Mouse (Mus musculus) heart, embryonic 10.5 days (tissue): Measurements from ENCODE around the gene Prdx1. TPM values are rescaled to one million over a fixed set of nuclear protein-coding genes. Genes with fewer than 3 reads are reported as not detected.
"Not testable (repeated sequence)": the region's sequence is repeated elsewhere in the genome, so short reads cannot be mapped to it uniquely, and the experiment has no call there.

Experiments
- DNase-seq: peaks from one replicate; pipeline ENCODE4 v3.0.0-alpha.2; 2017; ENCODE audit warnings: low spot score
- H3K27ac ChIP-seq: fragments of 300-500 bp; sonication (generic); 2 replicates; pipeline ENCODE4 v1.5.1; 2016; ENCODE audit warnings: mild to moderate bottlenecking
- H3K27me3 ChIP-seq: fragments of 300-500 bp; sonication (generic); 2 replicates; pipeline ENCODE4 v1.6.1; 2016; ENCODE audit warnings: mild to moderate bottlenecking; ENCODE audit not compliant: poor library complexity, insufficient read depth, severe bottlenecking
- H3K36me3 ChIP-seq: fragments of 300-500 bp; sonication (generic); 2 replicates; pipeline ENCODE4 v1.6.1; 2016; ENCODE audit warnings: mild to moderate bottlenecking, moderate library complexity
- H3K4me1 ChIP-seq: fragments of 300-500 bp; sonication (generic); 2 replicates; pipeline ENCODE4 v1.6.1; 2016; ENCODE audit warnings: mild to moderate bottlenecking
- H3K4me3 ChIP-seq: fragments of 300-500 bp; sonication (generic); 2 replicates; pipeline ENCODE4 v1.5.1; 2016; ENCODE audit warnings: mild to moderate bottlenecking, moderate library complexity
- H3K9me3 ChIP-seq: fragments of 300-500 bp; sonication (generic); 2 replicates; pipeline ENCODE4 v1.6.1; 2016; ENCODE audit warnings: mild to moderate bottlenecking, moderate library complexity
- WGBS: fragments of 180-500 bp; shearing (Covaris S2); methylation state at CpG from one replicate; pipeline ENCODE4 v1.1.7; 2016; 5-methylcytosine and 5-hydroxymethylcytosine counted together
- polyA plus RNA-seq: library from polyadenylated mRNA; unstranded; fragments of >200 nt; fragmentation: Nextera tagmentation; extraction: Ambion mirVana; gene quantifications from 2 replicates; pipeline ENCODE4 v1.2.1, GENCODE M21; 2016

The Prdx1 gene
- polyA plus RNA-seq, 1 experiment from 2014 or later: 1,224 TPM

DNA sequence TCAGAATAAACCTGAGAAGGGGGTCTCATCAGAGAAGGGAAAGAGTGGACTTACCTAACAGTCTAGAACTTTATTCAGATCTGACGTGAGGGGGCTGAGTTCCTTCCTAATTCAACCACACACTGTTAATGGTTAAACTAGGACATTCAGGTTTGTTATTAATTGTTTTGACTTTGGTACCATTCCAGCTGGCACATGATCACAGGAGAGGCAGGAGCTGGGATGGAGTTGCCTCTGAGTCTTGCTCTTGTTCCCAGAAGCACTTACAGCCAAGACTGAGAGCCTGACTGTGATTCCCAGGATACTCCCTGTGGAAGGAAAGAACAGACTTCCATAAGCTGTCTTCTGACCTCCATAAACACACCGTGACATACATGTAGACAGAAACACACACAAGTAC lies 25.9 kb upstream of the Prdx1 start:
- Histone ChIP-seq H3K9me3 (no peaks in the 10 kb centered on the region), H3K27me3 (no peaks in the 10 kb centered on the region), H3K4me1 (0 out of 2 replicates have a peak, but pooled peaks cover 7% of the 10 kb centered on the region), H3K27ac (no peak overlapping the region), H3K36me3 (no peaks in the 10 kb centered on the region), H3K4me3 (no peak overlapping the region)
- DNase-seq: no peak
- 81% methylated on average over 2 of the region's 2 CpGs for WGBS

GRCm38 (mm10) chr4:116659916-116660315 lies 25.4 kb upstream of the Prdx1 start:
- not testable (repeated sequence) for H3K27me3 ChIP-seq, H3K4me1 ChIP-seq, H3K9me3 ChIP-seq

DNA sequence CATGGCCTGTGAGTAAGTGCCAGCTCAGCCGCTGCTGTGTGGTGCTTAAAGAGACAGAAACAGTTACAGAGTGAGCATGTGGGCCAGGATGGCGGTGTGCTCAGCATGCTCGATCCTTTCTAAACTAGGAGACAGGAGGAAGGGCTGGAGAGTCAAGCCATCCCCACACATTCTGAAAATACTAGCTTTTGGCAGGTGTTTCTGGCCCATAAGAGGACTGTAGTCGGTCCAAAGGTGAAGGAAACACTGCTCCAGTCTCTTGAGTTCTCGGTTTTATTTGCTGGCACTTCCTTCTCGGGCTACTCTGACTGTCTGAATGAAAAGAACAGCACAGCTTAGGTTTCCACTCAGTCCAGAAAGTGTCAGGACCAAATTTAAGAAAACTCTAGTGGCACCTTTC lies 24.5 kb upstream of the Prdx1 start:
- 0 out of 2 replicates have a peak, but pooled peaks cover 5% of the 10 kb centered on the region for H3K4me1 ChIP-seq
- no peak overlapping the region for H3K27ac ChIP-seq
- H3K27me3 ChIP-seq: no peaks in the 10 kb centered on the region
- no peak for DNase-seq
- no peaks in the 10 kb centered on the region for H3K9me3 ChIP-seq
- H3K4me3 ChIP-seq: no peak overlapping the region
- 72% methylated on average over 6 of the region's 6 CpGs for WGBS
- no peaks in the 10 kb centered on the region for H3K36me3 ChIP-seq

More at GRCm38 (mm10) chr4:116659916-116660315, 25.4 kb upstream of the Prdx1 start:
- WGBS: 87% methylated on average over 6 of the region's 6 CpGs
- DNase-seq, H3K27ac ChIP-seq, H3K36me3 ChIP-seq, H3K4me3 ChIP-seq: not testable (repeated sequence)

- 88% methylated on average over 1 of the region's 1 CpGs for WGBS
These were observed 23.3 kb upstream of the Prdx1 start for GRCm38 (mm10) chr4:116661998-116662397.

DNA sequence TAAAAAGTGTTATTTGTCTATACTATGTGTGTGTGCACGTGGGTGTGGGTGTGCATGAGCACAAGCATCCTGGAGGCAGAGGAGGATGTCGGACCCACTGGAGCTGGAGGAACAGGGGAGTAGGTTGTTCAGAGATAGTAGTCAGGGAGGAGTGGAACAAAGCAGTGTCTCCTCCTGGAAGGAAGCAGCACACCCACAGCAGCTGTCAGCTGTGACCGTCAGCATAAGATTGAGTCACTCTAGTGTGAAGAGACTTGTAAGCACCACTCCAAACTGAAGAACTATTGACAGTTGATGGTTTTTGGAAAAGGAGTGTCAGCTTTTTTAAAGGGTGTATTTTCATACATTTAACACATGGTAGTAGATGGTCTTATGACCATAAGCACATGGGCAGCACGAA lies 18.7 kb upstream of the Prdx1 start:
- WGBS: 51% methylated on average over 4 of the region's 4 CpGs

More at GRCm38 (mm10) chr4:116661998-116662397, 23.3 kb upstream of the Prdx1 start:
- Histone ChIP-seq H3K27me3 (no peaks in the 10 kb centered on the region), H3K9me3 (no peaks in the 10 kb centered on the region), H3K27ac (no peak overlapping the region), H3K4me3 (no peak overlapping the region), H3K4me1 (no peaks in the 10 kb centered on the region), H3K36me3 (no peaks in the 10 kb centered on the region)
- no peak for DNase-seq

DNA sequence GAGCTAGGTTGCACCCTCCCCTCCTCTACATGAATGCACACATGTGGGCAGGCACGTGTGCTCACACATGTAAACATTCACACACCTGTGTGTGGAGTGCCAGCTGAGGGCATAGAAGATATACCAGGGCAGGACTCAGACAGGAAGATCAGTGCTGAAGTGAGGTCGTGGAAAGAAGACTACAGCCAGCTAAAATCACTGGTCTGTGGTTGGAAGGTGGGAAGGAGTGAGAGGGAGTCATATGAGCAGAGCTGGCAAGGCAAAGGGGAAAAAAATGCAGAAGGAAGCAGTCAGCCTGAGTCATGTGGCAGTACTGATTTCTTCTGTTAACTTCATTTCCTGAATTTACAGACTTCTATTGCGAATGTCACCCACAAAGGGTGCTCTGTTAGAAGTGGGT lies 17.2 kb upstream of the Prdx1 start:
- 0 out of 2 replicates have a peak, but pooled peaks cover 3% of the 10 kb centered on the region for H3K4me1 ChIP-seq
- no peaks in the 10 kb centered on the region for H3K36me3 ChIP-seq
- no peaks in the 10 kb centered on the region for H3K27me3 ChIP-seq
- H3K27ac ChIP-seq: no peak overlapping the region
- H3K9me3 ChIP-seq: no peaks in the 10 kb centered on the region
- WGBS: 56% methylated on average over 3 of the region's 3 CpGs
- H3K4me3 ChIP-seq: no peak overlapping the region
- no peak for DNase-seq

More for the DNA sequence above, 18.7 kb upstream of the Prdx1 start:
- Histone ChIP-seq H3K36me3 (no peaks in the 10 kb centered on the region), H3K4me3 (no peak overlapping the region), H3K4me1 (no peaks in the 10 kb centered on the region), H3K9me3 (no peaks in the 10 kb centered on the region), H3K27me3 (no peaks in the 10 kb centered on the region), H3K27ac (no peak overlapping the region)
- DNase-seq: no peak

DNA sequence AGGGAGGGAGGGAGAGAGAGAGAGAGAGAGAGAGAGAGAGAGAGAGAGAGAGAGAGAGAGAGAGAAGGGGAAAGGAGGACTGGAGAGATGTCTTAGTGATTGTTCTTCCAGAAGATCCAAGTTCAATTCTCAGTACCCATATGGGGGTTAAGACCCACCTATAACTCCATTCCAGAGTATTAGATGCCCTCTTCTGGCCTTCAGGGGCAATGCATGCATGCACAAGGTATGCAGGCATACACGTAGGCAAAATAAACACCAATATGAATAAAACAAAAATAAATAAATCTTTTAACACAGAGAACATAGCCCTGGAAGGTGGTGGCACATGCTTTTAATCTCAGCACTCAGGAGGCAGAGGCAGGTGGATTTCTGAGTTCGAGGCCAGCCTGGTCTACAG lies 16.1 kb upstream of the Prdx1 start:
- no peak overlapping the region for H3K27ac ChIP-seq
- 63% methylated on average over 2 of the region's 2 CpGs for WGBS
- 0 out of 2 replicates have a peak, but pooled peaks cover 3% of the 10 kb centered on the region for H3K4me1 ChIP-seq
- H3K36me3 ChIP-seq: no peaks in the 10 kb centered on the region
- no peaks in the 10 kb centered on the region for H3K27me3 ChIP-seq
- H3K4me3 ChIP-seq: no peak overlapping the region
- no peak for DNase-seq
- no peaks in the 10 kb centered on the region for H3K9me3 ChIP-seq

DNA sequence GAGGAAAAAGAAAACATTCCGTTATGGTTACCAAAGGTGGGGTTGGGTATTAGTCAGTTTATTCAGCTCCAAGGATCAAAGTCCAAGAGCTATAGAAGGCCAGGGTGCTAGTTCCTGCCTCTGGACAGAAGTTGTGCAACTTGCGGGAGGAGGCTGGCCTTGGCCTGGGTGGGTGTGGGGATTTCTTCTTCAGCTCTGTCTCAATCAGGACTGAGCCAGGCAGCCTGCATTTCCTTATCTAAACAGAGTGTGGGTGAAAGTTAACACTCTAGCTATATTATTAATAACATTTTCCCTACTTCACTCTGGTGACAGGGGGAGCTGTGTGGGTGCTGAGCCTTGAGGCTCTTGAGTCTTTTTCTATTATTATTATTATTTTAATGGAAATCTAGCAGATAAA lies 12.6 kb upstream of the Prdx1 start:
- 55% methylated on average over 2 of the region's 2 CpGs for WGBS
- Histone ChIP-seq H3K27ac (no peak overlapping the region), H3K36me3 (no peaks in the 10 kb centered on the region), H3K9me3 (no peaks in the 10 kb centered on the region), H3K27me3 (no peaks in the 10 kb centered on the region), H3K4me3 (no peak overlapping the region), H3K4me1 (0 out of 2 replicates have a peak, but pooled peaks cover 3% of the 10 kb centered on the region)
- DNase-seq: no peak

GRCm38 (mm10) chr4:116674761-116675160 lies 10.6 kb upstream of the Prdx1 start:
- H3K27ac ChIP-seq, H3K27me3 ChIP-seq, DNase-seq, H3K9me3 ChIP-seq, H3K4me1 ChIP-seq, H3K4me3 ChIP-seq, H3K36me3 ChIP-seq: not testable (repeated sequence)
- WGBS: 88% methylated on average over 6 of the region's 6 CpGs

GRCm38 (mm10) chr4:116676027-116676426 lies 9.3 kb upstream of the Prdx1 start:
- H3K9me3 ChIP-seq: no peaks in the 10 kb centered on the region
- WGBS: 74% methylated on average over 3 of the region's 3 CpGs
- H3K36me3 ChIP-seq: no peaks in the 10 kb centered on the region
- H3K4me1 ChIP-seq: 0 out of 2 replicates have a peak, but pooled peaks cover 3% of the 10 kb centered on the region
- no peaks in the 10 kb centered on the region for H3K27me3 ChIP-seq
- H3K4me3 ChIP-seq: no peak overlapping the region
- no peak overlapping the region for H3K27ac ChIP-seq
- DNase-seq: no peak

DNA sequence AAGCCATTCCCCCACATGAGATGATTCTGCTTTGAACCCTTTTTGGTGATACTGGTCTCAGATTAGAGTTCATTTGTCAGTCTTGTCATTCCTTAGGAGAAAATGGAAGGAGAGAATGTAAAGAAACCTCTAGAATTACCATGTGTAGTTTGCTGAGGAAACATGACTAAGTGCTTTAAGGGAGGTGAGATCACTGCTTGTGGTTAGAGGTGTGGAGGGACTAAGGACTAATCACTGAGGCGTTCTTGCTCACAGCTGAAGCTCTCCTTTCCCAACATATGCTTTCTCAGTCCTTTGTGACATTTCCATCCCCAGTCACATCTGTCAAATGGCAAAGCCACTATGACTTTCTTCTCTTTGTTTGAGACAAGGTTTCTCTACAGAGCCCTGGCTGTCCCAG lies 7.5 kb upstream of the Prdx1 start:
- no peak overlapping the region for H3K27ac ChIP-seq
- H3K27me3 ChIP-seq: no peaks in the 10 kb centered on the region
- no peak overlapping the region for H3K4me3 ChIP-seq
- 0 out of 2 replicates have a peak, but pooled peaks cover 2% of the 10 kb centered on the region for H3K4me1 ChIP-seq
- no peak for DNase-seq
- no peaks in the 10 kb centered on the region for H3K36me3 ChIP-seq
- WGBS: 73% methylated on average over 1 of the region's 1 CpGs
- H3K9me3 ChIP-seq: no peaks in the 10 kb centered on the region

DNA sequence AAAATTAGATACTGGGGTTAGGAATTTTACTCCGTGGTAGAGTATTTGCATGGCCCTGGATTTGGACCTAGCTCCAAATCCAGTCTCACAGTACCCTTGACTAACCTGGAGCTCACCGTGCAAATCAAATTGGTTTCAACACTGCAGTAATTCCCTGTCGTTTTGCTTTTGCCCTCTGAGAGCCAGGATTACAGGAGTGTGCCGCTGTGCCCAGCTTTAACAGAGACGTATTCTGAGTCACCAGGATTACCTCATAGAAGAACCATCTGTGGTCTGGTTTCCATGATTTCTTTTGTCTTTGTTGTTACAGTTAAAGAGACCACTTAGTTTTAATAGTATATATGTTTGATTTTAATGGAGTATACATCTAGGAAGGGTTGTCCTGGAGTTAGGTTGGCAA lies 6.2 kb upstream of the Prdx1 start:
- no peaks in the 10 kb centered on the region for H3K9me3 ChIP-seq
- no peaks in the 10 kb centered on the region for H3K4me1 ChIP-seq
- 65% methylated on average over 5 of the region's 5 CpGs for WGBS
- no peaks in the 10 kb centered on the region for H3K36me3 ChIP-seq
- no peaks in the 10 kb centered on the region for H3K27me3 ChIP-seq
- H3K4me3 ChIP-seq: no peak overlapping the region
- H3K27ac ChIP-seq: no peak overlapping the region
- no peak for DNase-seq

GRCm38 (mm10) chr4:116680521-116680920 lies 4.8 kb upstream of the Prdx1 start:
- not testable (repeated sequence) for H3K27me3 ChIP-seq, H3K4me3 ChIP-seq, H3K27ac ChIP-seq, DNase-seq, H3K4me1 ChIP-seq, H3K9me3 ChIP-seq, H3K36me3 ChIP-seq
- WGBS: 87% methylated on average over 4 of the region's 4 CpGs

DNA sequence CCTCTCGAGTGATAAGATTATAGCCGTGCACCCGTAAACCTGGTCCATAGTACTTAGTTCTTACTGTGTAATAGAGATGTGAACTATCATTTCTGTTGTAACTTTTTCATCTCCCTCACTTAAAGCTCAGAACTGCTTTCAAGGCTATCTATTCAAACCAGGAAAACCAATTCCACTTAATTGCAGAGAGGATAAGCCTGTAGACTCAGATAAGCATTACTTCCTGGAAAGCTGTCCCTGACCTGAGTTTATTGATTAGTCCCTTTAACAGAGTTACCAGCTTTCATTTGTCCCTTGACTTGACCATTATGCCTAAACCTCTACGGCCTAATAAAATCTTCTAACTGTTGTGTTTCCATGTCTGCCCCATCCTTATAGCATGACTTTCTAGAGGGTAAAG lies 1.4 kb upstream of the Prdx1 start:
- 61% methylated on average over 4 of the region's 4 CpGs for WGBS
- no peaks in the 10 kb centered on the region for H3K9me3 ChIP-seq
- peaks cover 15% of the 10 kb centered on the region for H3K4me1 ChIP-seq

More for the DNA sequence above, 1.4 kb upstream of the Prdx1 start:
- Histone ChIP-seq H3K4me3 (no peak overlapping the region), H3K36me3 (peaks cover 18% of the 10 kb centered on the region), H3K27ac (no peak overlapping the region), H3K27me3 (no peaks in the 10 kb centered on the region)
- no peak for DNase-seq
